Mouse (Mus musculus): Measurements from ENCODE around the gene 1600014C10Rik.

DNA sequence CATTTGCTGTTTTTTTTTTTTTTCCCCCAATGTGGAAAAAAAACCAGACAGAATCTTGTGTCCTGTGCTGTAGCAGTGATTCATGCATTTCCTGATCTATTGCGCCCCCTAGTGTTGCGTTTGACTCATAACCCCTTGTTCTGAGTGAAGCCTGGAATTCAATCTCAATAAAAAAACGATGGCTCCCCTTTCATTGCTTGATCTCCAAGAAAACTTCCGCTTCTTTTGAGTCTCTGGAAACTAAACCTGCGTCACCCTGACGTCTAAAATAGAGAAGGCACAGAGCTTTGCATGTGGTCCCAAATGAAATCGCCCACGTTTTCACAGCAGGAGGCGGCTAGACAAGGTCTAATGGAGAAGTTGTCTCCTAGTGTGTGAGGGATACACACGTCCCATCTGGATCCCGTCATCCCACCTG is 15.3 kb upstream of the 1600014C10Rik start:
- TF ChIP-seq CTCF (IDR thresholded peaks at IDR 0.05; ENCODE audit: low read depth, low read length) = no peak
- TF ChIP-seq POLR2A (IDR thresholded peaks at IDR 0.05; ENCODE audit: borderline replicate concordance, low read depth, low read length) = no peak

All from bone marrow macrophage, adult 2 months (primary cell).